Mouse (Mus musculus) heart, adult 2 months (tissue): ENCODE results near the gene Herc4.

Experiments
- CTCF ChIP-seq: fragments of 200-600 bp; IDR thresholded peaks from 2 replicates; pipeline ENCODE4 v1.8.1; 2022; ENCODE audit warnings: antibody characterized with exemption, mild to moderate bottlenecking, moderate library complexity
- POLR2A ChIP-seq: fragments of 200-500 bp; IDR thresholded peaks from 2 replicates; pipeline ENCODE4 v1.6.1; 2011; ENCODE audit warnings: mild to moderate bottlenecking, low read depth, low read length, control low read depth; ENCODE audit not compliant: insufficient read depth

DNA sequence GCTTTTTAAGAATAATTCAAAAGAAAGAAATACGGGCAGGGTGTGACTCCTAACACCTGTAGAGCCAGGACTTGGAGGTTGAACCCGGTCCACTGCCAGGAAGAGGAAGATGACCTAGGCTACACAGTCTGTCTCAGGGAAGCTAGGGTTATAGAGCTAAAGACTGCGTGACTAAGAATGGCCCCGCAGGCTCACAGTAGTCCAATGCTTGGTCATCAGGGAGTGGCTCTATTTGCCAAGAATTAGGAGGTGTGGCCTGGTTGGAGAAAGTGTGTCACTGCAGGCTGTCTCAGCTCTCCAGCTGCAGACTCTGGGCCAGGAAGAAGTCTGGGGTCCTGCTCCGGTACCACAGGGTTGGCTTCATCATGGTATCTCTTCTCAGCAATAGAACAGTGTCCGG lies 6.9 kb upstream of the Herc4 start:
- TF ChIP-seq POLR2A (no peak), CTCF (no peak)
